ENCODE assay signal across 20 mouse cellular contexts in the genomic region with DNA sequence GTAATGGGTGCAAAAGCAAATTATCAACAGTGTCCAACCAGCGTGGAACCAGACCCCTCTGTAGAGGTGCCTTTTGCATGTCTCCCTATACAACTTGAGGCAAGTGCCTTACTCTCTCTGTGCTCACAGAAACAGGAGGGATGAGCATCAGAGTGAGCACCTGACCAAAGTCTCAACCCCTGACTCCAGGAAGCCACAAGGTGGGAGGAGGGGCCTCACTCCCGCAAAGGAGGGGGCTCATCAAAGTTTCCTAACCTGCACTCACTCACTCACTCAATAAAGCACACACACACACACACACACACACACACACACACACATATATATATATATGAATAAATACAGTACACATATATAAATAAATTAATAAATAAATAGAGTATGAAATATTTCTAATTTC.
DNase-seq lines count a peak whose midpoint lies in the region; ATAC-seq and TF ChIP-seq lines count a peak whose summit lies in the region.
"Had no signal": no experiment of that assay in that cellular context is flagged by ENCODE, and none has a peak within 500 bp of the region (broad histone marks: within the 10 kb centered on the region; RNA-seq: fewer than 3 reads in every experiment).

No protein-coding gene starts in this region.

- H3K4me1 ChIP-seq in thymus, adult 2 months (replicated peaks; ENCODE audit: control insufficient read depth, insufficient read depth, low read length), result peaks cover 15% of the 10 kb centered on the region

- no peaks in the 10 kb centered on the region for H3K27me3 ChIP-seq in thymus, adult 2 months (ENCODE audit: control insufficient read depth, insufficient read depth, low read length)
- H3K27me3 ChIP-seq: heart, embryonic 12.5 days had no signal

- no peaks in the 10 kb centered on the region; the same call in 1 of the 2 replicates for H3K36me3 ChIP-seq in thymus, adult 2 months (ENCODE audit: control insufficient read depth, insufficient read depth, low read length)
- H3K36me3 ChIP-seq: G1E had no signal

- WGBS in thymus, adult 2 months, result 45% methylated on average over 2 of the region's 2 CpGs

- peak; percentile 18 for ATAC-seq in activated CD4-positive, CD25-positive, alpha-beta regulatory T cell, adult 4 months
- ATAC-seq: CD4-positive, CD25-positive, alpha-beta regulatory T cell, adult 4 months; forebrain, embryonic 14.5 days; hindbrain, embryonic 16.5 days had no signal

- no peak overlapping the region for H3K27ac ChIP-seq in thymus, adult 2 months (ENCODE audit: control insufficient read depth, insufficient read depth, low read length)
- H3K27ac ChIP-seq: gastrocnemius, adult 2 months had no signal

- no peak for TF ChIP-seq POLR2A in thymus, adult 2 months (IDR thresholded peaks at IDR 0.05; ENCODE audit: control insufficient read depth, extremely low read depth, insufficient read depth, low read length, poor library complexity)

- H3K4me3 ChIP-seq in thymus, adult 2 months (ENCODE audit: control insufficient read depth, insufficient read depth, low read length), result no peak overlapping the region
- H3K4me3 ChIP-seq: embryonic facial prominence, embryonic 10.5 days; gastrocnemius, adult 2 months; heart, embryonic 12.5 days; hindbrain, embryonic 10.5 days had no signal

- no peak for TF ChIP-seq CTCF in thymus, adult 2 months (IDR thresholded peaks at IDR 0.05; ENCODE audit: borderline replicate concordance, control insufficient read depth, extremely low read depth, insufficient read depth, low read length, poor library complexity)

- DNase-seq in CD4-positive helper T cell, adult 2 months (ENCODE audit: low read depth, low spot score), result peak; percentile 19
- peak; percentile 51 for DNase-seq in thymus, adult 2 months
- peak; percentile 57 for DNase-seq in thymus, postnatal 25 days
- no peak for DNase-seq in lung, postnatal 4 days
- no peak for DNase-seq in spleen, adult 12 weeks (ENCODE audit: low spot score)
- DNase-seq in right cerebral cortex, adult 18-20 months, result no peak
- DNase-seq: adrenal gland, postnatal 14 days; cerebellum, adult 11-12 months; cerebellum, adult 9-11 months; cerebellum, postnatal 36 days; gastrocnemius, adult 2 months; gastrocnemius, postnatal 25 days had no signal

Comparison
In these comparisons a context has a peak if more than half of its experiments do, and no peak if none do; other contexts are left out.
1. DNase-seq: peak in CD4-positive helper T cell, adult 2 months (single experiment), thymus, adult 2 months (single experiment) and thymus, postnatal 25 days (single experiment); none in lung, postnatal 4 days (0 of 2), spleen, adult 12 weeks (single experiment) and right cerebral cortex, adult 18-20 months (single experiment).